Mouse (Mus musculus) neural tube, embryonic 15.5 days (tissue): Measurements from ENCODE around the gene Sec24c. TPM values are rescaled to one million over a fixed set of nuclear protein-coding genes. Genes with fewer than 3 reads are reported as not detected.
"Not testable (repeated sequence)": the region's sequence is repeated elsewhere in the genome, so short reads cannot be mapped to it uniquely, and the experiment has no call there.

Experiments
- ATAC-seq: fragments of 200-750 bp; cut with Nextera tagmentation; 2 replicates; pipeline ENCODE4 v1.8.0; 2017; ENCODE audit warnings: mild to moderate bottlenecking, moderate TSS enrichment, moderate library complexity; ENCODE audit not compliant: low FRiP score
- H3K27ac ChIP-seq: fragments of 300-500 bp; sonication (generic); replicated peaks from 2 replicates; pipeline ENCODE4 v1.5.1; 2015; ENCODE audit warnings: mild to moderate bottlenecking, inconsistent platforms
- H3K27me3 ChIP-seq: fragments of 300-500 bp; sonication (generic); replicated peaks from 2 replicates; pipeline ENCODE4 v1.6.1; 2015; ENCODE audit warnings: inconsistent platforms
- H3K36me3 ChIP-seq: fragments of 300-500 bp; sonication (generic); 2 replicates; pipeline ENCODE4 v1.6.1; 2015; ENCODE audit warnings: inconsistent platforms
- H3K4me1 ChIP-seq: fragments of 300-500 bp; sonication (generic); 2 replicates; pipeline ENCODE4 v1.6.1; 2015; ENCODE audit warnings: inconsistent platforms
- H3K4me2 ChIP-seq: fragments of 300-500 bp; sonication (generic); 2 replicates; pipeline ENCODE4 v1.6.1; 2015; ENCODE audit warnings: inconsistent platforms, mild to moderate bottlenecking, moderate library complexity
- H3K4me3 ChIP-seq: fragments of 300-500 bp; sonication (generic); replicated peaks from 2 replicates; pipeline ENCODE4 v1.5.1; 2015; ENCODE audit warnings: mild to moderate bottlenecking, inconsistent platforms
- H3K9ac ChIP-seq: fragments of 300-500 bp; sonication (generic); replicated peaks from 2 replicates; pipeline ENCODE4 v1.6.1; 2015; ENCODE audit warnings: mild to moderate bottlenecking, inconsistent platforms
- H3K9me3 ChIP-seq: fragments of 300-500 bp; sonication (generic); replicated peaks from 2 replicates; pipeline ENCODE4 v1.6.1; 2016; ENCODE audit warnings: inconsistent platforms
- WGBS: fragments of 180-500 bp; shearing (Covaris S2); methylation state at CpG from one replicate; pipeline ENCODE4 v1.1.7; 2015; ENCODE audit warnings: mixed read lengths; 5-methylcytosine and 5-hydroxymethylcytosine counted together
- polyA plus RNA-seq: library from polyadenylated mRNA; unstranded; fragments of >200 nt; fragmentation: Nextera tagmentation; extraction: Ambion mirVana; gene quantifications from 2 replicates; pipeline ENCODE4 v1.2.1, GENCODE M21; 2015

Sec24c gene
- polyA plus RNA-seq, 1 experiment from 2014 or later = 84.3 TPM

DNA sequence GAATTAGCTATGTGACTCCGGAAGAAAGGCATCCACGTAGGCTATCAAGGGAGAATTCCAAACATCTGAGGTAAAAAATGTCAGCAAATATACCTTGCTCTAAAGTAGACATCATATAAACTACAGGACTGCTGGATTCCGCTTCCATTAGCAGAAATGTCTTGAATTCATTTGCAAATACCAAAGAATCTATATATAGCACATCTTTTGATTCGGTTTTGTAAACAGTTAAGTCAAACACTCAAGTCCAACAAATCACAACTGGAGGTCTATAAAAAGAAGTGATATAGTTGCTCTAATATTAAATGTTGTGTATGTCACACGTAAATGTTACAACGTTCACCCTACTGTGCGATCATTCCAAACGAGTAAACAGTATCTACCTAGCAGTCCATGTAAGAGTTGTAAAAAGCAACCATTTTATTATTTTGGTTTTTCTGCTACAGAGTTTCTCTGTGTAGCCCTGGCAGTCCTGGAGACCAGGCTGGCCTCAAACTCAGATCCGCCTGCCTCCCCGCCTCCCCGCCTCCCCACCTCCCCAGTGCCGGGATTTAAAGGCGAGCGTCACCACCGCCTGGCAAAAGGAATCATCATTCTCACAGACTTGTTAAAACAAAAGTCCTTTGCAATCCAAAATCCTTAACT lies 28.1 kb downstream of the Sec24c start:
- Histone ChIP-seq H3K4me2 (peak overlapping the region; percentile 68), H3K27me3 (no peaks in the 10 kb centered on the region), H3K27ac (peak overlapping the region; percentile 91), H3K9ac (peak overlapping the region; percentile 81), H3K36me3 (peaks cover 12% of the 10 kb centered on the region), H3K4me3 (peak overlapping the region; percentile 88), H3K9me3 (no peaks in the 10 kb centered on the region), H3K4me1 (peaks cover 64% of the 10 kb centered on the region)
- ATAC-seq = peak; percentile 37
- 15% methylated on average over 15 of the region's 15 CpGs for WGBS

DNA sequence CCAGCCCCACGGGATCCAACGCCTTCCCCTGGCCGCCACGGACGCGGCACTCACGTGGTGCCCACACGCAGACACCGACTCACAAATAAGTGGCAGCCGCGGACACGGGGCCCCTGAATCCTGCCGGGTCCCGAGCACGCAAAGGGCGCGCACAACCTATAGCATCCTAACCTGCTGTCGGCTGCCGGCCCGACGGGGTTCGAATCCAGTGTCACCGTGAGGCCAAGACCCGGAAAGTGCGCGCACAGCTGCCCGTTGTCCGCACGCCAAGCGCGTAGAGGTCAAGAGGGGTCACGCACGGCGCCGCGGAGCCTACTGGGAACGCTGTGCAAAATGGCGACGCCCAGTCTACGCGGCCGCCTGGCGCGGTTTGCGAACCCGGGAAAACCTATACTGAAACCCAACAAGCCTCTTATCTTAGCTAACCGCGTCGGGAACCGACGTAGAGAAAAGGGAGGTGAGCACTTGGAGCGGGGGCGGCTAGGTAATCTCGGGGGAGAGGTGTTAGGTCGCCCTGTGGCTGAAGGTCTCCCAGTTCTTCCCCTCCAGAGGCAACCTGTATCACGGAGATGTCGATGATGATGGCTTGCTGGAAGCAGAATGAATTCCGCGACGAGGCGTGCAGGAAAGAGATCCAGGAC lies 28.8 kb downstream of the Sec24c start, which contains the start of gene Chchd1:
Gene Chchd1, plus strand, starts transcription at position 266 of the 641 bp plus-strand sequence.
- H3K27ac ChIP-seq = peak within 1 kb of the TSS; percentile 91
- H3K36me3 ChIP-seq = peaks cover 12% of the 10 kb centered on the region
- peak; percentile 75 for ATAC-seq
- H3K4me2 ChIP-seq = peak within 1 kb of the TSS; percentile 68
- peak within 1 kb of the TSS; percentile 81 for H3K9ac ChIP-seq
- H3K4me3 ChIP-seq = peak within 1 kb of the TSS; percentile 88
- no peaks in the 10 kb centered on the region for H3K9me3 ChIP-seq
- WGBS = under 1% methylated on average over 61 of the region's 61 CpGs
- peaks cover 58% of the 10 kb centered on the region for H3K4me1 ChIP-seq
- no peaks in the 10 kb centered on the region for H3K27me3 ChIP-seq

- WGBS = 11% methylated on average over 8 of the region's 8 CpGs
These were observed 29.4 kb downstream of the Sec24c start for GRCm38 (mm10) chr14:20703461-20703860.

DNA sequence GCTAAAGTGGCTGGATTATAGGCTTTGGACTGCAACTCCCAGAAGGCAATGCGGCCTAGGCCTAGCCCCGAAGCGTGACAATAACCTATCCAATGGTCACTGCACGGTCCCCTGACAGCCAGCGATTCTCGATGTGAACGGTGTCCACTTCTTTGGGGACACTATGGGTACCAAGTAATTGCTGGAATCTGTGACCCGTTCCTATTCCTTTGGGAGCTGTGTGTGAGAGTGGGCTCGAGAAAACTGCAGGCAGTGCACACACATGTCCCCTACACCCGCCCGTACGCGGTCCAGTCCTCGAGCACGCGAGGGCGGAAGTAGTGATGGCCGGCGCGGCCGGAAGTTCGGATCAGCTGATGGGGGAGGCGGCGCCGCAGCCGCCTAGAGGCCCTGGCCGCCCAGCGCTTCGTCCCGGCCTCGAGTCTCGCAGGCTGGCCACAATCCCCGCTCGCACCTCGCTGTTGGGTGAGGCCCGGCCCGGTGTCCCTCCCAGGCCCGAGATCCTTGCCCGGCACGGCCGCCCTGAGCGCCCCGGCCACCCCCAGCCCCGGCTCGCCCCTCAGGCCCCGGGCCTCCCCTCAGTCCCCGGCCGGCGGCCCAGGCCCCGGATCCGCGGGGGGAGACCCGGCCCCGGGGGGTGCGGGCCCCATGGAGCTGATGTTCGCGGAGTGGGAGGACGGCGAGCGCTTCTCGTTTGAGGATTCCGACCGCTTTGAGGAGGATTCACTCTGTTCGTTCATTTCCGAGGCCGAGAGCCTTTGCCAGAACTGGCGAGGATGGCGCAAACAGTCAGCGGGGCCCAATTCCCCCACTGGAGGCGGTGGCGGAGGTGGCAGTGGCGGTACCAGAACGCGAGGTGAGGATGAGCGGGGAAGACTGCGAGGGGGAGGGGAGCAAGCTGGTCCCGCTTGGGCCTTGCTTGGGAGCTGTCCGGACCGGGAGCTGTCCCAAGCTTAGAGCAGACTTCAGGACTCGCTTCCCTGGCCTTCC lies 33.4 kb downstream of the Sec24c start, which contains the start of gene Zswim8:
Gene Zswim8, plus strand, starts transcription at position 352 of the 990 bp plus-strand sequence.
- Histone ChIP-seq H3K27me3 (no peaks in the 10 kb centered on the region), H3K9me3 (no peaks in the 10 kb centered on the region), H3K4me1 (peaks cover 37% of the 10 kb centered on the region), H3K4me2 (peak within 1 kb of the TSS; percentile 80), H3K36me3 (peaks cover 30% of the 10 kb centered on the region), H3K9ac (peak within 1 kb of the TSS; percentile 100), H3K27ac (peak within 1 kb of the TSS; percentile 96), H3K4me3 (peak within 1 kb of the TSS; percentile 100)
- peak; percentile 93 for ATAC-seq
- under 1% methylated on average over 79 of the region's 80 CpGs for WGBS

More at GRCm38 (mm10) chr14:20703461-20703860, 29.4 kb downstream of the Sec24c start:
- peak overlapping the region; percentile 88 for H3K4me3 ChIP-seq
- peak overlapping the region; percentile 91 for H3K27ac ChIP-seq
- ATAC-seq, H3K9me3 ChIP-seq, H3K27me3 ChIP-seq: not testable (repeated sequence)
- peaks cover 12% of the 10 kb centered on the region for H3K36me3 ChIP-seq
- H3K4me2 ChIP-seq = peak overlapping the region; percentile 68
- H3K9ac ChIP-seq = peak overlapping the region; percentile 81
- H3K4me1 ChIP-seq = peaks cover 57% of the 10 kb centered on the region

DNA sequence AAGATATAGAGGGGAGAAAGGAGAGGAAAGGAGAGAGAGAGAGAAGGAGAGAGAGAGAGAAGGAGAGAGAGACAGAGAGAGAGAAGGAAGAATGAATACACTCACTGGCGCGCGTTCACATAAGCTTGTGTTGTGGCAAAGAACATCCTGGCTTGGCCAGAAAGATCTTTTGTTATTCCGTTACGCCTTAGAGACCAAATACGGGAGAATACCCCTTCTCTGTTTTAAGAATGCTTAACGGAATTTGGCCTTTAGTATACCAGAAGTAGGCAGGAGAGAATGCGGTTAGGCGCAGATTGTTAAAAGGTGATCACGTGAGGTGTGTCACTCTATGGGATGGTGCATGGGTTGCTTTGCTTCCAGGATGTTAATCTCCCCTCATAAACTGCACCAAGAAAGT lies 34.1 kb downstream of the Sec24c start:
- Histone ChIP-seq H3K27me3 (no peaks in the 10 kb centered on the region), H3K4me2 (peak overlapping the region; percentile 80), H3K27ac (peak overlapping the region; percentile 96), H3K9me3 (no peaks in the 10 kb centered on the region), H3K9ac (peak overlapping the region; percentile 100), H3K4me3 (peak overlapping the region; percentile 100), H3K36me3 (peaks cover 38% of the 10 kb centered on the region), H3K4me1 (peaks cover 37% of the 10 kb centered on the region)
- no peak for ATAC-seq
- 8% methylated on average over 10 of the region's 10 CpGs for WGBS

GRCm38 (mm10) chr14:20713832-20714231 lies 39.7 kb downstream of the Sec24c start:
- no peak overlapping the region for H3K9ac ChIP-seq
- H3K4me3 ChIP-seq = no peak overlapping the region
- no peaks in the 10 kb centered on the region for H3K9me3 ChIP-seq
- H3K36me3 ChIP-seq = peaks cover 85% of the 10 kb centered on the region
- H3K4me2 ChIP-seq = no peak overlapping the region
- no peak for ATAC-seq
- H3K27ac ChIP-seq = no peak overlapping the region
- peaks cover 14% of the 10 kb centered on the region for H3K4me1 ChIP-seq
- H3K27me3 ChIP-seq = no peaks in the 10 kb centered on the region
- WGBS = 81% methylated on average over 11 of the region's 11 CpGs

- WGBS = 91% methylated on average over 10 of the region's 10 CpGs
- H3K27me3 ChIP-seq = no peaks in the 10 kb centered on the region
- no peak overlapping the region for H3K4me2 ChIP-seq
- no peaks in the 10 kb centered on the region for H3K9me3 ChIP-seq
- no peak overlapping the region for H3K9ac ChIP-seq
- ATAC-seq = no peak
- no peak overlapping the region for H3K4me3 ChIP-seq
- peaks cover 99% of the 10 kb centered on the region for H3K36me3 ChIP-seq
- no peaks in the 10 kb centered on the region for H3K4me1 ChIP-seq
- no peak overlapping the region for H3K27ac ChIP-seq
These were observed 44.3 kb downstream of the Sec24c start for GRCm38 (mm10) chr14:20718443-20718842.

- no peaks in the 10 kb centered on the region for H3K27me3 ChIP-seq
- 97% methylated on average over 12 of the region's 12 CpGs for WGBS
- H3K27ac ChIP-seq = no peak overlapping the region
- H3K4me1 ChIP-seq = no peaks in the 10 kb centered on the region
- H3K4me2 ChIP-seq = no peak overlapping the region
- H3K9me3 ChIP-seq = no peaks in the 10 kb centered on the region
- H3K4me3 ChIP-seq = no peak overlapping the region
- ATAC-seq = no peak
- peaks cover 99% of the 10 kb centered on the region for H3K36me3 ChIP-seq
- H3K9ac ChIP-seq = no peak overlapping the region
These were observed 45.7 kb downstream of the Sec24c start for GRCm38 (mm10) chr14:20719767-20720166.

DNA sequence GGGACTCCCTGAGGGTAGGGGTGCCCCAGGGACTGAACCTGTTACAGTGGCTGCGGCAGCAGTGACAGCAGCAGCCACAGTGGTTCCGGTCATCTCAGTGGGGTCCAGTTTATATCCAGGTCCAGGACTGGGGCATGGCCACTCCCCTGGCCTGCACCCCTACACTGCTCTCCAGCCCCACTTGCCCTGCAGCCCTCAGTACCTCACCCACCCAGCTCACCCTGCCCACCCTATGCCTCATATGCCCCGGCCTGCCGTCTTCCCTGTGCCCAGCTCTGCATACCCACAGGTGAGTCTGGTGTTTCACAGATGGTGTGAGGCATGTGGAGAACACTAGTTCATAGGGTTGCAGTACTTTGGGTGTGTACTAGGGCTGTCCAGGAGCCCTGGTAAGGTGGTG lies 47.3 kb downstream of the Sec24c start:
- WGBS = 93% methylated on average over 4 of the region's 4 CpGs
- H3K4me3 ChIP-seq = no peak overlapping the region
- ATAC-seq = no peak
- H3K27me3 ChIP-seq = no peaks in the 10 kb centered on the region
- H3K9me3 ChIP-seq = no peaks in the 10 kb centered on the region
- H3K4me1 ChIP-seq = no peaks in the 10 kb centered on the region
- no peak overlapping the region for H3K4me2 ChIP-seq
- peaks cover 99% of the 10 kb centered on the region for H3K36me3 ChIP-seq
- H3K9ac ChIP-seq = no peak overlapping the region
- no peak overlapping the region for H3K27ac ChIP-seq

DNA sequence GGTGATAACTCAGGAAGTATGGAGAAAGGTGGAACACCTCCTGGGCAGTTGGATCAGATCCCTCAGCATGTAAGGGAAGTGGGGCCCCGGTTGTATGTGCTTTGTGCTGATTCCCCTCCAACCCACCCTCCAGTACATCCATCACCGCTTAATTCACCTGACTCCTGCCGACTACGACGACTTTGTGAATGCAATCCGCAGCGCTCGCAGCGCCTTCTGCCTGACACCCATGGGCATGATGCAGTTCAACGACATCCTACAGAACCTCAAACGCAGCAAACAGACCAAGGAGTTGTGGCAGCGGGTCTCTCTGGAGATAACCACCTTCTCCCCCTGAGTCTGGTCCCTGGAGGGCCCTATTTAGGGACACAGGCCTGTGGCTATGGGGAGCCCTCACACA lies 48.9 kb downstream of the Sec24c start:
- H3K9ac ChIP-seq = no peak overlapping the region
- H3K27me3 ChIP-seq = no peaks in the 10 kb centered on the region
- no peak overlapping the region for H3K4me3 ChIP-seq
- H3K9me3 ChIP-seq = no peaks in the 10 kb centered on the region
- peaks cover 96% of the 10 kb centered on the region for H3K36me3 ChIP-seq
- H3K27ac ChIP-seq = no peak overlapping the region
- H3K4me2 ChIP-seq = no peak overlapping the region
- 92% methylated on average over 12 of the region's 12 CpGs for WGBS
- ATAC-seq = no peak
- H3K4me1 ChIP-seq = no peaks in the 10 kb centered on the region

DNA sequence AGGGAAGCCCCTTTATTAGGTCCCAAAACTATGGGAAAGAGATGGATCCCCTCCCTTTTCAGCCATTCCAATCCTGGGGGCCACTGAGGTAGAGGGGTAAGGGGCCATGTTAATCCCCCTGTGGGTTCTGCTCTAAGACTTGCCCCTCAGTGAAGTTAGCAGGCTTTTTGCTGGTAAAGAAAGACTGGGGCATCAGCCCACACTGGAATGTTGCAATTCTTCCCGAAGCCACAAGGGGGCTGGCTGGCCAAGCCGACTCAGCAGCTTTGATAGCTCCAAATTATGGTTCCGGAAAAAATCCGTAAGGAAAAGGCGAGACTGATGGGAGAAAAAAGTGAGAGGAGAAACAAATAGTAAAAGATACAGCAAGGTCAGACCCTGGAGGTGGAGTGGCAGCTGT lies 49.9 kb downstream of the Sec24c start:
- no peak for ATAC-seq
- no peak overlapping the region for H3K9ac ChIP-seq
- H3K4me2 ChIP-seq = no peak overlapping the region
- H3K27ac ChIP-seq = no peak overlapping the region
- peaks cover 95% of the 10 kb centered on the region for H3K36me3 ChIP-seq
- no peak overlapping the region for H3K4me3 ChIP-seq
- no peaks in the 10 kb centered on the region for H3K9me3 ChIP-seq
- H3K27me3 ChIP-seq = no peaks in the 10 kb centered on the region
- no peaks in the 10 kb centered on the region for H3K4me1 ChIP-seq
- WGBS = 23% methylated on average over 5 of the region's 5 CpGs
